In the genomic region with DNA sequence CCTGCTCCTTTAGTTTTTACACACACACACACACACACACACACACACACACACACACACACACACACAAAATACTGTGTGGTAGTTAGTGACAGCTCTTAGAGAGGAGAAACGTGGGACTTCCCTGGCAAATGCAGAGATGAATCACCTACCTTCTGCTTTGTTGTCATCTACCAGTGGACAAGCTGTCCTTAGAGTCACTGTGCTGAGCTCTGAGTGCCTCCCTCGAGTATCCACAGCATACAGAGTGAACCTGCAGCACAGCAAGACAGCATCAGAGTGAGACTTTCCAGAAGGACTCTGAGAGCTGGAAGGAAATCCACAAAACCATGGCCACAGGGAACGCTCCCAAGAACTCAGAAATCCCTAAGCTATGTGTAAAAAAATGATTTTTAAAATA, we compare ENCODE assay signal across 15 mouse cellular contexts.
A peak's percentile ranks its signal among the peaks of the same experiment; 100 is the strongest.
DNase-seq lines count a peak whose midpoint lies in the region.
"Had no signal": no experiment of that assay in that cellular context is flagged by ENCODE, and none has a peak within 500 bp of the region (broad histone marks: within the 10 kb centered on the region; RNA-seq: fewer than 3 reads in every experiment).

No protein-coding gene starts in this region.

- intact Hi-C loops in left cerebral cortex, postnatal 25 days (cut with DNase I): no loop called here

- peak; percentile 9 to 11 for DNase-seq in layer of hippocampus, adult 8-10 months (ENCODE audit: low spot score in 2 of 2)
- no peak for DNase-seq in layer of hippocampus, adult 11-12 months (ENCODE audit: low spot score)
- DNase-seq in left cerebral cortex, postnatal 25 days (ENCODE audit: low spot score in 2 of 2): peak; percentile 1 to 49
- no peak for DNase-seq in left cerebral cortex, adult 11 months (ENCODE audit: low spot score)
- peak; percentile 67 for DNase-seq in brain, adult 2 months (ENCODE audit: low read depth, low spot score)
- peak; percentile 4 for DNase-seq in telencephalon, adult 2 months (ENCODE audit: low read depth, low spot score)
- DNase-seq: adrenal gland, adult 2 months; adrenal gland, postnatal 14 days; cerebellum, adult 11-12 months; cerebellum, adult 8-10 months; cerebellum, postnatal 10 days; cerebellum, postnatal 36 days; gastrocnemius, postnatal 25 days; heart, adult 2 months; heart, postnatal 14 days had no signal

Comparison
In these comparisons a context has a peak if more than half of its experiments do, and no peak if none do; other contexts are left out.
1. DNase-seq: peak in layer of hippocampus, adult 8-10 months (2 of 2), left cerebral cortex, postnatal 25 days (2 of 2), brain, adult 2 months (single experiment) and telencephalon, adult 2 months (single experiment); none in layer of hippocampus, adult 11-12 months (single experiment) and left cerebral cortex, adult 11 months (single experiment).